Mouse (Mus musculus) small intestine, adult 2 months (tissue): ENCODE measurements around the gene Gm20388.

Experiments
- CTCF ChIP-seq: fragments of 200-500 bp; IDR thresholded peaks from 2 replicates; pipeline ENCODE4 v1.5.1; 2012; ENCODE audit warnings: low read depth, mild to moderate bottlenecking, control low read depth, inconsistent platforms, low read length, moderate library complexity, mixed read lengths; ENCODE audit not compliant: insufficient replicate concordance, insufficient read length; ENCODE audit errors: extremely low read depth
- POLR2A ChIP-seq: fragments of 200-500 bp; IDR thresholded peaks from 2 replicates; pipeline ENCODE4 v1.6.1; 2012; ENCODE audit warnings: low read depth, mild to moderate bottlenecking, control low read depth, inconsistent platforms, low read length, moderate library complexity

DNA sequence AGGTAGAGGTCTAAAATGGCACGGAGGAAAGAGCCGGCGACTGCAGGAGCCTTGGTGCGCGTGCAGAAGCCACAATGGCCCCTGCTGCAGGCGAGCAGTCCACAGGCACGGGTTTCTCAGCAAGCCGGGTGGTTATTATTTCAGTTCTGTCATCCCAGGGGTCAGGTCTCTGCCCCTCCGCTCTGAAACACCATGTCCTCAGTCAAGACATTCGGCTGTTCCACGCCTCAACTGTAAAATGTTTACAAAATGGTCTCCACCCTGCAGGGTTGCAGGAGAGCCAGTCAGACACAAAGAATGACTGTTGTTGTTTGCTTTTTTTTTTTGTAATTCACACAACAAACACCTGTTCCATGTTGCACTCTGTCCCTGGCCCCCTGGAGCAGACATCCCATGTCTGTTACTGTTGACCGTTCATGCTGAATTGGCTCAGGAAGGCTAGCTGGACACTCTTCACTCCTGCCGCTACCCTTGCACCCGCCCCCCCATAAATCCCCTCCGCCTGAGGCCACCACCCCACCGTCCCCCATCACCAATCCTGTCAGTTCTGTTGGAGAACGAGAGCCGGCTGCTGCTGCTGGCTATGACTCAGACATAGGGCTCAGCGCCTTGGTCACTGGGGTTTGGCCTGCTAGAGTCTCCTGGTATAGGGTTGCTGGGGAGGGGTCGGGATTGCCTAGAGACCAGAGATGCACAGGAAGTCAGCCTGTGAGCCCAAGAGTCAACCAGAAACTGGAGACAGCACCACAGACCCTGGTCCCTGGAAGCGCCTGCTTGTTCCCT, 350.9 kb downstream of the Gm20388 start:
- TF ChIP-seq CTCF: no peak
- no peak for TF ChIP-seq POLR2A
